Mouse (Mus musculus) heart, postnatal 0 days (tissue): ENCODE measurements around the gene Nle1.

ENCODE experiments used
- CTCF ChIP-seq: IDR thresholded peaks from 2 replicates; pipeline ENCODE4 v1.5.1; 2016; ENCODE audit warnings: antibody characterized with exemption, control low read depth, low read depth
- EP300 ChIP-seq: IDR thresholded peaks from 2 replicates; pipeline ENCODE4 v1.6.1; 2016; ENCODE audit warnings: antibody characterized with exemption, low read depth

DNA sequence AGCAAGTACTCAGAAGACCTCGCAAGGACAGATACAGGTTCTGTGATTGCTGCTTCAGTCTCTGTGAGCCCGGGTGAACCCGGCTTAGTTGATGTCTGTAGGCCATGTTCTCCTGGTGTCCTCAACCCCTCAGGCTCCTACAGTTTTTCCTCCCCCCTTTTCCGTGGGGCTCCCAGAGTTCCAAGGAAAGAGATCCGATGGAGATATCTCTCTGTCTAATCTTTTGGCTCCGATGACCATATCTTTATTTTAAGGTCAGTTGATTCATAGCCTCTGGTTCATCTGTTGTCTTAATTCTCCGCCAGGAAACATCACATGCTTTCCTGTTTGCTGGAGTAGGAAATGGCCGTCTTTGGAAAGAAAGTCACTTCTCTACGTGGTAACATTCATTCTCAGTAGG lies 40.8 kb upstream of the Nle1 start:
- TF ChIP-seq CTCF (no peak), EP300 (peak; percentile 65; the same call in 1 of the 2 replicates)
